Mouse (Mus musculus) CH12.LX (cell line): ENCODE results near the gene Zfp629. TPM values are rescaled to one million over a fixed set of nuclear protein-coding genes. Genes with fewer than 3 reads are reported as not detected.

Source experiments
- DNase-seq: peaks from one replicate; pipeline ENCODE4 v3.0.0-alpha.2; 2013; ENCODE audit errors: extremely low read depth
- H3K27ac ChIP-seq: 2 replicates; pipeline ENCODE4 v1.5.1; 2012; ENCODE audit warnings: low read depth, mild to moderate bottlenecking, control low read depth, moderate library complexity; ENCODE audit not compliant: insufficient read depth
- H3K27me3 ChIP-seq: replicated peaks from 2 replicates; pipeline ENCODE3; 2012; ENCODE audit warnings: inconsistent platforms
- H3K36me3 ChIP-seq, 2 experiments: replicated peaks in 1 of 2; 2 replicates each; pipeline versions ENCODE3 to v1.6.1; 2012; ENCODE audit warnings: inconsistent platforms in 1 of 2, low read length in 1 of 2, mild to moderate bottlenecking in 1 of 2, mixed read lengths in 1 of 2, moderate library complexity in 1 of 2; ENCODE audit not compliant: control insufficient read depth in 1 of 2, insufficient read depth in 1 of 2
- H3K4me1 ChIP-seq, 2 experiments: 2 replicates each; pipeline ENCODE4 v1.6.1; 2012; ENCODE audit warnings: inconsistent platforms in 1 of 2, moderate library complexity in 1 of 2; ENCODE audit not compliant: insufficient read depth in 2 of 2, control insufficient read depth in 1 of 2
- H3K4me2 ChIP-seq: 2 replicates; pipeline ENCODE4 v1.6.1; 2012; ENCODE audit warnings: low read depth, mild to moderate bottlenecking, control low read depth; ENCODE audit not compliant: poor library complexity, insufficient read depth, severe bottlenecking
- H3K4me3 ChIP-seq, 3 experiments: fragments of 150-350 bp in 1 of 3; sonication (generic) in 1 of 3; replicated peaks in 1 of 3; 2 replicates each; pipeline versions ENCODE3 to v1.5.1; 2011 to 2012; ENCODE audit warnings: low read depth in 2 of 3, low read length in 2 of 3, mild to moderate bottlenecking in 2 of 3, moderate library complexity in 2 of 3, control low read depth in 1 of 3, improper control_type of control experiment in 1 of 3, inconsistent platforms in 1 of 3, mixed read lengths in 1 of 3; ENCODE audit not compliant: poor library complexity in 1 of 3
- H3K79me2 ChIP-seq: replicated peaks from 2 replicates; pipeline ENCODE4 v1.6.1; 2012; ENCODE audit warnings: mild to moderate bottlenecking, moderate library complexity; ENCODE audit not compliant: control insufficient read depth, poor library complexity, insufficient read depth, severe bottlenecking; ENCODE audit errors: extremely low read depth
- H3K9ac ChIP-seq: 2 replicates; pipeline ENCODE4 v1.6.1; 2012; ENCODE audit warnings: low read depth, mild to moderate bottlenecking, control low read depth, moderate library complexity; ENCODE audit not compliant: insufficient read depth
- H3K9me3 ChIP-seq: replicated peaks from 2 replicates; pipeline ENCODE3; 2012; ENCODE audit warnings: low read length, inconsistent platforms, mixed read lengths
- CHD1 ChIP-seq: IDR thresholded peaks from 2 replicates; pipeline ENCODE4 v1.6.1; 2012; ENCODE audit warnings: low read depth, low read length, improper control_type of control experiment, inconsistent platforms
- E2F4 ChIP-seq: IDR thresholded peaks from 2 replicates; pipeline ENCODE4 v1.6.1; 2011; ENCODE audit warnings: low read depth, low read length, improper control_type of control experiment; ENCODE audit not compliant: insufficient replicate concordance
- ELF1 ChIP-seq: IDR thresholded peaks from 2 replicates; pipeline ENCODE4 v1.6.1; 2014; ENCODE audit warnings: low read depth, mild to moderate bottlenecking, inconsistent platforms, low read length, improper control_type of control experiment
- JUND ChIP-seq: conservative IDR thresholded peaks from 2 replicates; pipeline ENCODE4 v1.6.1; 2011; ENCODE audit warnings: low read depth, low read length, improper control_type of control experiment
- MAX ChIP-seq: IDR thresholded peaks from 2 replicates; pipeline ENCODE4 v1.6.1; 2011; ENCODE audit warnings: low read length, improper control_type of control experiment
- MAZ ChIP-seq: IDR thresholded peaks from 2 replicates; pipeline ENCODE4 v1.6.1; 2012; ENCODE audit warnings: low read depth, mild to moderate bottlenecking, inconsistent platforms, low read length, improper control_type of control experiment, moderate library complexity
- MEF2A ChIP-seq: IDR thresholded peaks from 2 replicates; pipeline ENCODE4 v1.6.1; 2014; ENCODE audit warnings: low read depth, mild to moderate bottlenecking, inconsistent platforms, low read length, improper control_type of control experiment, borderline replicate concordance
- MYC ChIP-seq: IDR thresholded peaks from 2 replicates; pipeline ENCODE4 v1.6.1; 2011; ENCODE audit warnings: low read depth, mild to moderate bottlenecking, improper control_type of control experiment, low read length
- NELFE ChIP-seq: IDR thresholded peaks from 2 replicates; pipeline ENCODE4 v1.6.1; 2011; ENCODE audit warnings: low read depth, low read length, improper control_type of control experiment
- PAX5 ChIP-seq: IDR thresholded peaks from 2 replicates; pipeline ENCODE4 v1.6.1; 2012; ENCODE audit warnings: low read length, inconsistent platforms, mixed read lengths
- RCOR1 ChIP-seq: conservative IDR thresholded peaks from 2 replicates; pipeline ENCODE4 v1.6.1; 2012; ENCODE audit warnings: low read depth, mild to moderate bottlenecking, inconsistent platforms, low read length, improper control_type of control experiment
- SIN3A ChIP-seq: IDR thresholded peaks from 2 replicates; pipeline ENCODE4 v1.6.1; 2012; ENCODE audit warnings: low read length, improper control_type of control experiment, inconsistent platforms
- TCF12 ChIP-seq: IDR thresholded peaks from 2 replicates; pipeline ENCODE4 v1.6.1; 2014; ENCODE audit warnings: low read depth, mild to moderate bottlenecking, inconsistent platforms, low read length, improper control_type of control experiment
- UBTF ChIP-seq: IDR thresholded peaks from 2 replicates; pipeline ENCODE4 v1.6.1; 2012; ENCODE audit warnings: low read depth, mild to moderate bottlenecking, inconsistent platforms, low read length, improper control_type of control experiment, moderate library complexity
- USF1 ChIP-seq: IDR thresholded peaks from 2 replicates; pipeline ENCODE4 v1.6.1; 2014; ENCODE audit warnings: low read depth, mild to moderate bottlenecking, inconsistent platforms, low read length, improper control_type of control experiment
- dilution Hi-C: fragments of 300-500 bp; cut with MboI; formaldehyde crosslinking; loops from 2 replicates; pipeline ENCODE4 v1.14.3; 2020; ENCODE audit warnings: low sequenced_read_pairs; ENCODE audit not compliant: extremely low pct_unique_long_range_greater_than_20kb, extremely low pct_ligation_motif_present
- in situ Hi-C: fragments of 300-500 bp; cut with MboI; formaldehyde crosslinking; loops from 3 replicates; pipeline ENCODE4 v1.14.3; 2019; ENCODE audit warnings: low sequenced_read_pairs, low pct_ligation_motif_present, low pct_unique_long_range_greater_than_20kb, mixed read lengths
- polyA plus RNA-seq: library from polyadenylated mRNA; unstranded; fragments of >175 nt; gene quantifications from 2 replicates; pipeline ENCODE4 v1.2.1, GENCODE M21; 2012; ENCODE audit warnings: low read depth; ENCODE audit not compliant: insufficient read length
- total RNA-seq, 2 experiments: library from RNA; depleted of rRNA; stranded (reverse); fragments of 300-350 nt in 1 of 2; fragments of >200 nt in 1 of 2; gene quantifications; 2 replicates each; pipeline ENCODE4 v1.2.3; 2012 to 2014

Zfp629 gene
- total and polyA plus RNA-seq, 3 experiments = 0.38 to 3.2 (median 0.94) TPM

DNA sequence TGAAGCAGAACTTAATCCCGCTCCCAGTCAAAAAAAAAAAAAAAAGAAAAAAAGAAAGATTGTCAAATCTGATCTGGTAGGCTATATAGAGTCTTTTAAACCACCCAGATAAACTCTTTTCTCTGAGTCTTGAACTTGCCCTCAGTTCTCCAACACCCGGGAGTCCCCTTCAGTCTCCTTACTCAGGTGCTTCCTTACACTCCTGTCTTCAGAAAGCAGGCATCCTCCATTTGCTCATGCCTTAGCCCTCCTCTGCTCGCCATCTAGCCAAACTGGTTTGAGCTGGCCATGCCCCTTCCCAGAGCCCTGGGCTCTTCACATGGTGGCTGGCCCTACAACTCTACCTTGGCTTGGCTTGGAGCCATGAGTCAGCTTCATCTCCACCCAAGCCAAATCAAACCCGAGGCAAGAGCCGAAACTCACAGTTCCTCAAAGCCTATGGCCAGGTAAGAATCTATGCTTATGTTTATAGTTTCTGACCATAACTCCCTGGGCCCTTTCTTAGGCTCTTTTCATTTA, 54.2 kb downstream of the Zfp629 start, which contains the start of gene Tmem265:
Gene Tmem265 (plus strand): TSS at position 51 of the 519 bp plus-strand sequence.
- no peak for DNase-seq
- dilution Hi-C loops (no loop called here), in situ Hi-C loops (loop anchor here (5.0 kb wide), 1 partner anchor 34 kb away; no protein-coding TSS in a partner anchor)
- H3K27ac ChIP-seq = no peak within 1 kb of the TSS
- H3K4me2 ChIP-seq = no peak within 1 kb of the TSS
- no peaks in the 10 kb centered on the region for H3K79me2 ChIP-seq
- no peaks in the 10 kb centered on the region for H3K27me3 ChIP-seq
- no peak within 1 kb of the TSS for H3K4me3 ChIP-seq
- no peaks in the 10 kb centered on the region for H3K9me3 ChIP-seq
- no peaks in the 10 kb centered on the region; a peak in 1 of 4 replicates for H3K4me1 ChIP-seq
- TF ChIP-seq MAZ = no peak
- no peak for TF ChIP-seq NELFE
- no peak for TF ChIP-seq MYC
- TF ChIP-seq UBTF = no peak
- no peak for TF ChIP-seq SIN3A
- TF ChIP-seq E2F4 = no peak
- no peak for TF ChIP-seq USF1
- no peak for TF ChIP-seq CHD1
- no peak for TF ChIP-seq RCOR1
- no peak for TF ChIP-seq MAX
- peaks cover 48 to 84% of the 10 kb centered on the region in 2 experiments for H3K36me3 ChIP-seq
- H3K9ac ChIP-seq = no peak within 1 kb of the TSS

GRCm38 (mm10) chr7:127560580-127560979, 55.0 kb downstream of the Zfp629 start:
- Histone ChIP-seq H3K9me3 (no peaks in the 10 kb centered on the region), H3K27me3 (no peaks in the 10 kb centered on the region), H3K9ac (no peak overlapping the region), H3K4me2 (no peak overlapping the region), H3K27ac (no peak overlapping the region), H3K4me3 (no peak overlapping the region), H3K79me2 (no peaks in the 10 kb centered on the region), H3K4me1 (no peaks in the 10 kb centered on the region), H3K36me3 (peaks cover 49 to 85% of the 10 kb centered on the region in 2 experiments)
- DNase-seq = no peak
- dilution Hi-C loops (no loop called here), in situ Hi-C loops (loop anchor here (5.0 kb wide), 1 partner anchor 33 kb away; no protein-coding TSS in a partner anchor)
- TF ChIP-seq MEF2A (no peak), ELF1 (no peak), JUND (no peak), TCF12 (no peak), PAX5 (no peak), NELFE (no peak)

Other genes with a start within 250 kb of the Zfp629 start
Only the 20 nearest of the 24 such genes appear.
- gene Zfp688, start 193.7 kb downstream of the Zfp629 start, total RNA-seq (2012; rRNA removed) = 15.8 and 18.7 TPM in 2 replicates
- 12.3 and 12.4 TPM in 2 replicates for gene Zfp688, start 193.7 kb downstream of the Zfp629 start, total RNA-seq (2014; rRNA removed)
- gene Zfp688, start 193.7 kb downstream of the Zfp629 start, polyA plus RNA-seq = 16.1 and 21.3 TPM in 2 replicates
- 3.4 and 3.6 TPM in 2 replicates for gene Zfp689, start 166.6 kb downstream of the Zfp629 start, total RNA-seq (2012; rRNA removed)
- gene Zfp689, start 166.6 kb downstream of the Zfp629 start, total RNA-seq (2014; rRNA removed) = 1.8 and 2.3 TPM in 2 replicates
- gene Zfp689, start 166.6 kb downstream of the Zfp629 start, polyA plus RNA-seq = 3.2 and 4.6 TPM in 2 replicates
- 10.4 and 11.3 TPM in 2 replicates for gene Prr14, start 156.2 kb downstream of the Zfp629 start, total RNA-seq (2012; rRNA removed)
- gene Prr14, start 156.2 kb downstream of the Zfp629 start, total RNA-seq (2014; rRNA removed) = 6.7 and 7.6 TPM in 2 replicates
- gene Prr14, start 156.2 kb downstream of the Zfp629 start, polyA plus RNA-seq = 26.2 and 31.3 TPM in 2 replicates
- 14.4 and 15.4 TPM in 2 replicates for gene Fbrs, start 136.6 kb downstream of the Zfp629 start, total RNA-seq (2012; rRNA removed)
- gene Fbrs, start 136.6 kb downstream of the Zfp629 start, total RNA-seq (2014; rRNA removed) = 5.6 and 6.7 TPM in 2 replicates
- gene Fbrs, start 136.6 kb downstream of the Zfp629 start, polyA plus RNA-seq = 63.9 and 66.7 TPM in 2 replicates
- gene Srcap, start 103.8 kb downstream of the Zfp629 start, total RNA-seq (2012; rRNA removed) = 18.5 and 19.9 TPM in 2 replicates
- gene Srcap, start 103.8 kb downstream of the Zfp629 start, total RNA-seq (2014; rRNA removed) = 3.4 and 4.1 TPM in 2 replicates
- gene Srcap, start 103.8 kb downstream of the Zfp629 start, polyA plus RNA-seq = 22.2 and 28.1 TPM in 2 replicates
- 12.0 and 12.7 TPM in 2 replicates for gene Gm42715, start 96.2 kb downstream of the Zfp629 start, total RNA-seq (2012; rRNA removed)
- gene Gm42715, start 96.2 kb downstream of the Zfp629 start, total RNA-seq (2014; rRNA removed) = 2.0 and 5.8 TPM in 2 replicates
- gene Gm42715, start 96.2 kb downstream of the Zfp629 start, polyA plus RNA-seq = 13.6 and 14.1 TPM in 2 replicates
- 0.93 TPM in 1 of 2 replicates, not detected in the other for gene Tmem265, start 54.4 kb downstream of the Zfp629 start, total RNA-seq (2012; rRNA removed)
- gene Tmem265, start 54.4 kb downstream of the Zfp629 start, total RNA-seq (2014; rRNA removed) = 2.3 and 3.0 TPM in 2 replicates
- gene Tmem265, start 54.4 kb downstream of the Zfp629 start, polyA plus RNA-seq = not detected in 2 replicates
- 23.3 and 25.5 TPM in 2 replicates for gene Phkg2, start 42.5 kb downstream of the Zfp629 start, total RNA-seq (2012; rRNA removed)
- 33.1 and 34.7 TPM in 2 replicates for gene Phkg2, start 42.5 kb downstream of the Zfp629 start, total RNA-seq (2014; rRNA removed)
- gene Phkg2, start 42.5 kb downstream of the Zfp629 start, polyA plus RNA-seq = 65.0 and 67.2 TPM in 2 replicates
- 2.2 and 2.9 TPM in 2 replicates for gene Ccdc189, start 27.2 kb downstream of the Zfp629 start, total RNA-seq (2012; rRNA removed)
- gene Ccdc189, start 27.2 kb downstream of the Zfp629 start, total RNA-seq (2014; rRNA removed) = 2.2 and 2.9 TPM in 2 replicates
- 2.0 and 2.1 TPM in 2 replicates for gene Ccdc189, start 27.2 kb downstream of the Zfp629 start, polyA plus RNA-seq
- gene Rnf40, start 27.0 kb downstream of the Zfp629 start, total RNA-seq (2012; rRNA removed) = 48.6 and 50.9 TPM in 2 replicates
- gene Rnf40, start 27.0 kb downstream of the Zfp629 start, total RNA-seq (2014; rRNA removed) = 39.3 and 40.6 TPM in 2 replicates
- gene Rnf40, start 27.0 kb downstream of the Zfp629 start, polyA plus RNA-seq = 73.0 and 95.2 TPM in 2 replicates
- gene Bcl7c, start 93.1 kb upstream of the Zfp629 start, total RNA-seq (2012; rRNA removed) = 60.5 and 65.0 TPM in 2 replicates
- gene Bcl7c, start 93.1 kb upstream of the Zfp629 start, total RNA-seq (2014; rRNA removed) = 25.9 and 28.0 TPM in 2 replicates
- 71.3 and 73.5 TPM in 2 replicates for gene Bcl7c, start 93.1 kb upstream of the Zfp629 start, polyA plus RNA-seq
- gene Ctf1, start 96.9 kb upstream of the Zfp629 start, total RNA-seq (2012; rRNA removed) = not detected in 2 replicates
- not detected in 2 replicates for gene Ctf1, start 96.9 kb upstream of the Zfp629 start, total RNA-seq (2014; rRNA removed)
- gene Ctf1, start 96.9 kb upstream of the Zfp629 start, polyA plus RNA-seq = not detected in 2 replicates
- gene Ctf2, start 116.4 kb upstream of the Zfp629 start, total RNA-seq (2012; rRNA removed) = 0.08 TPM in 1 of 2 replicates, not detected in the other
- gene Ctf2, start 116.4 kb upstream of the Zfp629 start, total RNA-seq (2014; rRNA removed) = not detected in 2 replicates
- 0.36 TPM in 1 of 2 replicates, not detected in the other for gene Ctf2, start 116.4 kb upstream of the Zfp629 start, polyA plus RNA-seq
- 25.1 and 28.2 TPM in 2 replicates for gene Fbxl19, start 128.7 kb upstream of the Zfp629 start, total RNA-seq (2012; rRNA removed)
- 22.4 and 22.6 TPM in 2 replicates for gene Fbxl19, start 128.7 kb upstream of the Zfp629 start, total RNA-seq (2014; rRNA removed)
- 29.3 and 31.7 TPM in 2 replicates for gene Fbxl19, start 128.7 kb upstream of the Zfp629 start, polyA plus RNA-seq
- 15.7 and 16.9 TPM in 2 replicates for gene Orai3, start 154.0 kb upstream of the Zfp629 start, total RNA-seq (2012; rRNA removed)
- 9.3 and 11.6 TPM in 2 replicates for gene Orai3, start 154.0 kb upstream of the Zfp629 start, total RNA-seq (2014; rRNA removed)
- gene Orai3, start 154.0 kb upstream of the Zfp629 start, polyA plus RNA-seq = 7.5 and 10.3 TPM in 2 replicates
- 9.0 and 9.8 TPM in 2 replicates for gene Setd1a, start 160.9 kb upstream of the Zfp629 start, total RNA-seq (2012; rRNA removed)
- gene Setd1a, start 160.9 kb upstream of the Zfp629 start, total RNA-seq (2014; rRNA removed) = 3.2 and 4.5 TPM in 2 replicates
- gene Setd1a, start 160.9 kb upstream of the Zfp629 start, polyA plus RNA-seq = 50.8 and 51.0 TPM in 2 replicates
- 0.98 and 2.2 TPM in 2 replicates for gene Gm49388, start 169.8 kb upstream of the Zfp629 start, total RNA-seq (2012; rRNA removed)
- gene Gm49388, start 169.8 kb upstream of the Zfp629 start, total RNA-seq (2014; rRNA removed) = not detected in 2 replicates
- gene Gm49388, start 169.8 kb upstream of the Zfp629 start, polyA plus RNA-seq = 4.3 and 4.7 TPM in 2 replicates
- gene Hsd3b7, start 184.8 kb upstream of the Zfp629 start, total RNA-seq (2012; rRNA removed) = 2.9 and 4.2 TPM in 2 replicates
- 5.9 and 6.8 TPM in 2 replicates for gene Hsd3b7, start 184.8 kb upstream of the Zfp629 start, total RNA-seq (2014; rRNA removed)
- gene Hsd3b7, start 184.8 kb upstream of the Zfp629 start, polyA plus RNA-seq = 0.99 and 2.1 TPM in 2 replicates
- gene Stx4a, start 208.5 kb upstream of the Zfp629 start, total RNA-seq (2012; rRNA removed) = 23.0 and 25.4 TPM in 2 replicates
- 15.9 and 16.5 TPM in 2 replicates for gene Stx4a, start 208.5 kb upstream of the Zfp629 start, total RNA-seq (2014; rRNA removed)
- 50.5 and 59.0 TPM in 2 replicates for gene Stx4a, start 208.5 kb upstream of the Zfp629 start, polyA plus RNA-seq
- 0.08 TPM in 1 of 2 replicates, not detected in the other for gene Stx1b, start 208.8 kb upstream of the Zfp629 start, total RNA-seq (2012; rRNA removed)
- gene Stx1b, start 208.8 kb upstream of the Zfp629 start, total RNA-seq (2014; rRNA removed) = not detected in 2 replicates
- gene Stx1b, start 208.8 kb upstream of the Zfp629 start, polyA plus RNA-seq = 0.25 and 0.31 TPM in 2 replicates